Mouse (Mus musculus) MEL (cell line): Measurements from ENCODE around the gene Adad1.

Source experiments
- CTCF ChIP-seq, 3 experiments: IDR thresholded peaks in 2 of 3; conservative IDR thresholded peaks in 1 of 3; 2 replicates each; pipeline ENCODE4 v1.5.1; 2011 to 2012; ENCODE audit warnings: low read length in 3 of 3, low read depth in 2 of 3, mild to moderate bottlenecking in 2 of 3, improper control_type of control experiment in 1 of 3, inconsistent platforms in 1 of 3, mixed read lengths in 1 of 3, moderate library complexity in 1 of 3; ENCODE audit not compliant: control insufficient read depth in 1 of 3, insufficient read depth in 1 of 3, poor library complexity in 1 of 3, severe bottlenecking in 1 of 3
- HCFC1 ChIP-seq: IDR thresholded peaks from 2 replicates; pipeline ENCODE4 v1.6.1; 2012; ENCODE audit warnings: low read depth, mild to moderate bottlenecking, inconsistent platforms, low read length, improper control_type of control experiment, moderate library complexity
- MAFK ChIP-seq: IDR thresholded peaks from 2 replicates; pipeline ENCODE4 v1.6.1; 2011; ENCODE audit warnings: low read depth, mild to moderate bottlenecking, low read length, improper control_type of control experiment, borderline replicate concordance
- MAX ChIP-seq: IDR thresholded peaks from 2 replicates; pipeline ENCODE4 v1.6.1; 2011; ENCODE audit warnings: low read length, improper control_type of control experiment
- MYC ChIP-seq: IDR thresholded peaks from 2 replicates; pipeline ENCODE4 v1.6.1; 2011; ENCODE audit warnings: low read depth, mild to moderate bottlenecking, low read length, improper control_type of control experiment, moderate library complexity
- NELFE ChIP-seq: IDR thresholded peaks from 2 replicates; pipeline ENCODE4 v1.6.1; 2011; ENCODE audit warnings: low read depth, low read length, improper control_type of control experiment
- POLR2A ChIP-seq, 2 experiments: IDR thresholded peaks; 2 replicates each; pipeline ENCODE4 v1.6.1; 2011 to 2012; ENCODE audit warnings: low read length in 2 of 2, mild to moderate bottlenecking in 2 of 2, control low read depth in 1 of 2, improper control_type of control experiment in 1 of 2, low read depth in 1 of 2, moderate library complexity in 1 of 2; ENCODE audit not compliant: control insufficient read depth in 1 of 2, insufficient read depth in 1 of 2, poor library complexity in 1 of 2
- SMC3 ChIP-seq: IDR thresholded peaks from 2 replicates; pipeline ENCODE4 v1.6.1; 2011; ENCODE audit warnings: low read depth, low read length, improper control_type of control experiment
- ZC3H11A ChIP-seq: IDR thresholded peaks from 2 replicates; pipeline ENCODE4 v1.6.1; 2012; ENCODE audit warnings: low read depth, mild to moderate bottlenecking, inconsistent platforms, low read length, improper control_type of control experiment

DNA sequence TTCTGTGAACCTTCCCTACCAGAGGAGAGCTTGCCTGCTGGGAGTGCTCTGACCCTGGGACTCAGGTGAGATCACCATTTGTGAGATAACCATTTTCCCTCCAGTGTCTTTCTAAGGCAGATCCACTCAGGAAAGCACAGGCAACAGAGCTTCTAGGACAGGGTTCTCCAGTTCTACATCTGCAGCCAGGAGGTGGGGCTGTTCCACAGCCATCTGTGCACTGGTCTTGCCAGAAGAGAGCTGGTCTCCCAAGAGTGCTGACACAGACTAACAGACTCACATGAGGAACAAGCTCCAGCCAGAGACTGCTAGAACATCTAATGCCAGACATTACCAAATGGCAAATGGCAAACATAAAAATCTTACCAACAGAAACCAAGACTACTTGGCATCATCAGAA is 9.9 kb downstream of the Adad1 start:
- TF ChIP-seq MAFK (no peak), HCFC1 (no peak), CTCF (IDR thresholded peaks at IDR 0.05 in 2 of 3, conservative IDR thresholded peaks at IDR 0.05 in 1 of 3; ENCODE audit: control insufficient read depth in 1 of 3, insufficient read depth in 1 of 3, low read depth in 2 of 3, low read length in 3 of 3, poor library complexity in 1 of 3, severe bottlenecking in 1 of 3) (no peak), POLR2A (IDR thresholded peaks at IDR 0.05; ENCODE audit: control insufficient read depth in 1 of 2, insufficient read depth in 1 of 2, low read depth in 1 of 2, low read length in 2 of 2, poor library complexity in 1 of 2) (no peak), SMC3 (no peak), MYC (no peak), ZC3H11A (no peak), MAX (no peak), NELFE (no peak)
